Mouse (Mus musculus) ES-E14 (cell line): ENCODE measurements around the gene Tspo2. TPM values are rescaled to one million over a fixed set of nuclear protein-coding genes. Genes with fewer than 3 reads are reported as not detected.
"Not testable (repeated sequence)": the region's sequence is repeated elsewhere in the genome, so short reads cannot be mapped to it uniquely, and the experiment has no call there.

Experiments
- DNase-seq: peaks from one replicate; pipeline ENCODE4 v3.0.0-alpha.2; 2013; ENCODE audit warnings: low read depth, low spot score
- H3K27ac ChIP-seq: 2 replicates; pipeline ENCODE4 v1.5.1; 2012; ENCODE audit warnings: low read depth, mild to moderate bottlenecking, low read length, moderate library complexity, mixed read lengths; ENCODE audit not compliant: poor library complexity, insufficient read depth, severe bottlenecking
- H3K36me3 ChIP-seq: 2 replicates; pipeline ENCODE4 v1.6.1; 2012; ENCODE audit warnings: mild to moderate bottlenecking, low read length, moderate library complexity, mixed read lengths; ENCODE audit not compliant: control insufficient read depth, poor library complexity, insufficient read depth, severe bottlenecking
- H3K4me1 ChIP-seq, 2 experiments: fragments of 150-350 bp in 1 of 2; sonication (generic) in 1 of 2; 2 replicates each; pipeline ENCODE4 v1.6.1; 2012; ENCODE audit warnings: low read length in 2 of 2, mild to moderate bottlenecking in 1 of 2, mixed read lengths in 1 of 2; ENCODE audit not compliant: control insufficient read depth in 2 of 2, insufficient read depth in 2 of 2, poor library complexity in 1 of 2
- H3K4me3 ChIP-seq, 2 experiments: fragments of 150-350 bp in 1 of 2; sonication (generic) in 1 of 2; 2 replicates each; pipeline ENCODE4 v1.5.1; 2012; ENCODE audit warnings: low read length in 2 of 2, low read depth in 1 of 2, mild to moderate bottlenecking in 1 of 2, mixed read lengths in 1 of 2; ENCODE audit not compliant: insufficient read depth in 1 of 2, poor library complexity in 1 of 2, severe bottlenecking in 1 of 2
- H3K9ac ChIP-seq: 2 replicates; pipeline ENCODE4 v1.6.1; 2012; ENCODE audit warnings: low read depth, mild to moderate bottlenecking, low read length, mixed read lengths; ENCODE audit not compliant: poor library complexity, insufficient read depth, severe bottlenecking
- H3K9me3 ChIP-seq: fragments of 150-350 bp; sonication (generic); 2 replicates; pipeline ENCODE4 v1.6.1; 2012; ENCODE audit warnings: low read depth, mild to moderate bottlenecking, low read length; ENCODE audit not compliant: control insufficient read depth, insufficient read depth
- CHD2 ChIP-seq: IDR thresholded peaks from 2 replicates; pipeline ENCODE4 v1.6.1; 2014; ENCODE audit warnings: mild to moderate bottlenecking, low read depth, low read length, inconsistent platforms
- HCFC1 ChIP-seq: IDR thresholded peaks from 2 replicates; pipeline ENCODE4 v1.6.1; 2012; ENCODE audit warnings: low read length, inconsistent platforms, borderline replicate concordance; ENCODE audit not compliant: insufficient read depth
- MAFK ChIP-seq: IDR thresholded peaks from 2 replicates; pipeline ENCODE4 v1.6.1; 2014; ENCODE audit warnings: mild to moderate bottlenecking, low read depth, low read length, inconsistent platforms; ENCODE audit not compliant: insufficient read depth
- ZC3H11A ChIP-seq: IDR thresholded peaks from 2 replicates; pipeline ENCODE4 v1.6.1; 2012; ENCODE audit warnings: low read depth, mild to moderate bottlenecking, inconsistent platforms, low read length, borderline replicate concordance
- ZNF384 ChIP-seq: IDR thresholded peaks from 2 replicates; pipeline ENCODE4 v1.6.1; 2012; ENCODE audit warnings: low read depth, low read length, inconsistent platforms
- in situ Hi-C, 2 experiments: fragments of 600-800 bp; cut with MboI; formaldehyde crosslinking; loops; one replicate each; pipeline ENCODE4 v1.15.1; 2025; ENCODE audit warnings: low sequenced_read_pairs in 2 of 2, inconsistent platforms in 1 of 2; ENCODE audit not compliant: unreplicated experiment in 2 of 2
- total RNA-seq: library from RNA; depleted of rRNA; stranded (reverse); fragments of 300-350 nt; gene quantifications from 2 replicates; pipeline ENCODE4 v1.2.3, GENCODE M21; 2012

Tspo2 gene
- total RNA-seq, 1 experiment = not detected

- Histone ChIP-seq H3K4me3 (no peak overlapping the region), H3K9me3 (no peaks in the 10 kb centered on the region), H3K4me1 (peaks cover 4 to 11% of the 10 kb centered on the region in 2 experiments; a peak in 3 of 4 replicates), H3K9ac (no peak overlapping the region), H3K36me3 (no peaks in the 10 kb centered on the region), H3K27ac (no peak overlapping the region)
- TF ChIP-seq HCFC1 (no peak), MAFK (no peak), CHD2 (no peak), ZNF384 (no peak), ZC3H11A (no peak)
- DNase-seq = no peak
- in situ Hi-C loops = no loop called here
Observed at GRCm38 (mm10) chr17:48479952-48480351, 28.6 kb upstream of the Tspo2 start.

- Histone ChIP-seq H3K9me3 (no peaks in the 10 kb centered on the region), H3K4me1 (no peaks in the 10 kb centered on the region), H3K9ac (no peak overlapping the region), H3K36me3 (no peaks in the 10 kb centered on the region), H3K4me3 (no peak overlapping the region), H3K27ac (no peak overlapping the region)
- in situ Hi-C loops = no loop called here
- TF ChIP-seq HCFC1 = no peak
- no peak for TF ChIP-seq MAFK
- TF ChIP-seq ZNF384 = no peak
- no peak for DNase-seq
Observed at GRCm38 (mm10) chr17:48475444-48475843, 24.1 kb upstream of the Tspo2 start.

DNA sequence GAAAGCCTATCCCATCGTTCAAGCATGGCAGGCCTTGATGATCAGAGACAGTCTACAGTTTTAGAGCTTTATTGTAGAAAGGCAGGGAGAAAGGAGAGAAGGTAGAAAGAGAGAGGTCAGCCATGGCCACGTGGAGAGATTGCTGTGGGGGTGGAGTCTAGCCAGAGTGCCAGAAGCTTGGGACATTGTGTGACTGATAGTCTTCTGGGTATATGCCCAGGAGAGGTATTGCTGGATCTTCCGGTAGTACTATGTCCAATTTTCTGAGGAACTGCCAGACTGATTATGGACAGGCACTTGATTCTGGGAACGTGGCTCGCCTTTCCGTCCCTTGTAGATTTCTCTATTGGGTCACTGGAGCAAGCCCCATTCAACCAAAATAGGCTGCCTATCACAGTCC lies 23.0 kb upstream of the Tspo2 start:
- H3K27ac ChIP-seq, H3K9ac ChIP-seq, H3K4me1 ChIP-seq, DNase-seq, in situ Hi-C loops, H3K36me3 ChIP-seq, H3K4me3 ChIP-seq, H3K9me3 ChIP-seq: not testable (repeated sequence)

DNA sequence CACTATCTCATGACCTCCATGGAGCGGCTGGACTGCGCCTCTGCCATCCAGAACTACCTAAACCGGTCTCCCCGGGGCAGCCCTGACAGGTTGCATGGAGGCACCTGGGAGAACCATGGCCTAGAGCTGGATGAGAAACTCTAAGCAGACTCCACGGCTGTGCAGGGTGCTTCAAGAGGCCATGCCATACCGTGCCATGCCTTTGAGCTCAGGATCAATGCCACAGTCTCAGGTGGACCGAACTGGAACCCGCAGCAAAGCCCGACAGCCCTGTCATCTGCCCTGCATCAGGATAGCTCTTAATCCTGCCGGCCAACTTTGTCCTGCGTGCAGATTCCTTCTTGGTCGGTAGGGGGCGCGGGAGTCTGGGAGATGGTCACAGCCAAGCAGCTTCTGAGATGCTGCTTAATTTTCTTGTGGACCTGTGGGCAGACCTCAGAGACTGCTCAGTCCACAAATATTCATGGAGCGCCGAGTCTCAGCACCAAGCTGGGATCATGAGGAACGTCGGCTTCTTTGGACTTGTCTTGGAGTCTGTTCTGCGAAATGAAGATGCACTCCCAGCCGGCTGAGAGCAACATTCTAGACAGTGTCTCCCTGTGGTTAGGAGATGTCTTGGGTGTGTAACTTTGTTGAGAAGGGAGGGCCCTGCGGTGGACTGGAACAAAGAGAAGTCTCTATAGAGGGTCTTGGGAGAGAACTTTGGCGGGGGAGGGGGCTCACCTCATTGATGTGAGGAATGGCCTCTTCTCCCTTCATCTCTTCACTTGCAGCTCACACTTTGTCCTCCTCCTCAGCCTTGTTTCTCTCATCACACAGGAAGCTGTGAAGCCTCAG lies 16.3 kb upstream of the Tspo2 start:
- Histone ChIP-seq H3K4me3 (peak overlapping the region; percentile 33 to 58), H3K36me3 (no peaks in the 10 kb centered on the region), H3K9me3 (no peaks in the 10 kb centered on the region), H3K27ac (no peak overlapping the region), H3K9ac (no peak overlapping the region), H3K4me1 (no peaks in the 10 kb centered on the region; a peak in 1 of 4 replicates)
- TF ChIP-seq MAFK (no peak), ZC3H11A (peak; percentile 67; the same call in 1 of the 2 replicates), HCFC1 (no peak), ZNF384 (no peak), CHD2 (no peak)
- in situ Hi-C loops = no loop called here
- peak; percentile 83 for DNase-seq
